Mouse (Mus musculus) midbrain, embryonic 10.5 days (tissue): Measurements from ENCODE around the gene Abcb1b. TPM values are rescaled to one million over a fixed set of nuclear protein-coding genes. Genes with fewer than 3 reads are reported as not detected.

Source experiments
- DNase-seq: peaks from one replicate; pipeline ENCODE4 v3.0.0-alpha.2; 2017; ENCODE audit warnings: low spot score
- H3K27ac ChIP-seq: fragments of 300-500 bp; sonication (generic); replicated peaks from 2 replicates; pipeline ENCODE4 v1.5.1; 2016; ENCODE audit warnings: mild to moderate bottlenecking
- H3K27me3 ChIP-seq: fragments of 300-500 bp; sonication (generic); 2 replicates; pipeline ENCODE4 v1.6.1; 2016; ENCODE audit warnings: low read depth, mild to moderate bottlenecking; ENCODE audit not compliant: poor library complexity, severe bottlenecking
- H3K36me3 ChIP-seq: fragments of 300-500 bp; sonication (generic); 2 replicates; pipeline ENCODE4 v1.6.1; 2016; ENCODE audit warnings: mild to moderate bottlenecking, moderate library complexity
- H3K4me1 ChIP-seq: fragments of 300-500 bp; sonication (generic); 2 replicates; pipeline ENCODE4 v1.6.1; 2016
- H3K4me3 ChIP-seq: fragments of 300-500 bp; sonication (generic); 2 replicates; pipeline ENCODE4 v1.5.1; 2016; ENCODE audit warnings: mild to moderate bottlenecking, moderate library complexity
- H3K9me3 ChIP-seq: fragments of 300-500 bp; sonication (generic); replicated peaks from 2 replicates; pipeline ENCODE4 v1.6.1; 2016; ENCODE audit warnings: mild to moderate bottlenecking
- WGBS: fragments of 180-500 bp; shearing (Covaris S2); methylation state at CpG from one replicate; pipeline ENCODE4 v1.1.7; 2016; 5-methylcytosine and 5-hydroxymethylcytosine counted together
- polyA plus RNA-seq: library from polyadenylated mRNA; unstranded; fragments of >200 nt; fragmentation: Nextera tagmentation; extraction: Ambion mirVana; gene quantifications from 2 replicates; pipeline ENCODE4 v1.2.1, GENCODE M21; 2016

Gene Abcb1b
- polyA plus RNA-seq, 1 experiment from 2014 or later = 1.4 TPM

DNA sequence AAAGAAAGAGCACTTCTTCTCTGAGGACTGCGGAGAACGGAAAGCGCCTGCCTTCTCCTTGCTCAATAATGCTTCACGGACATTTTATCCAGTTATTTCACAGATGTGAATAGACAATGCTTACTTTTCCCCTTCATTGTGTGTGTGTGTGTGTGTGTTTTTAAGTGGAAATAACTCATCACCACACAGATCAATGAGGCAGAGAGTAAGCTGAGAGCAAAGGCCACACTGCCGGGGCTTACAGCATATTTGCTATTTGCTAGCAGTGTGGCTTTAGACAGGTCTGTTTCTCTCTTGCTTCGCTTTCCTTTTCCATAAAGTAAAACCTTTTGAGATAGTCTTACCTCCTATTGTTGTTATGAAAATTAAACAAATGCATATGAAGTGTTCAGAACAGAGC, 106.6 kb downstream of the Abcb1b start:
- H3K36me3 ChIP-seq = no peaks in the 10 kb centered on the region
- no peak overlapping the region for H3K27ac ChIP-seq
- WGBS = 58% methylated on average over 6 of the region's 6 CpGs
- no peaks in the 10 kb centered on the region for H3K27me3 ChIP-seq
- DNase-seq = no peak
- H3K4me3 ChIP-seq = no peak overlapping the region
- H3K9me3 ChIP-seq = no peaks in the 10 kb centered on the region
- peaks cover 9% of the 10 kb centered on the region for H3K4me1 ChIP-seq

- WGBS = 83% methylated on average over 8 of the region's 8 CpGs
- Histone ChIP-seq H3K36me3 (no peaks in the 10 kb centered on the region), H3K4me1 (no peaks in the 10 kb centered on the region), H3K27me3 (no peaks in the 10 kb centered on the region), H3K9me3 (no peaks in the 10 kb centered on the region), H3K4me3 (no peak overlapping the region), H3K27ac (no peak overlapping the region)
- no peak for DNase-seq
Observed at GRCm38 (mm10) chr5:8911567-8912198, 113.7 kb downstream of the Abcb1b start.

Other genes starting within 250 kb of the Abcb1b start
- gene Rundc3b, start 175.2 kb upstream of the Abcb1b start, polyA plus RNA-seq = 4.0 and 6.4 TPM in 2 replicates
- 0.31 and 0.52 TPM in 2 replicates for gene Abcb1a, start 138.1 kb upstream of the Abcb1b start, polyA plus RNA-seq
- 0.21 and 0.46 TPM in 2 replicates for gene Abcb4, start 95.6 kb downstream of the Abcb1b start, polyA plus RNA-seq
- 26.9 and 29.0 TPM in 2 replicates for gene Crot, start 199.2 kb downstream of the Abcb1b start, polyA plus RNA-seq